In the genomic region with DNA sequence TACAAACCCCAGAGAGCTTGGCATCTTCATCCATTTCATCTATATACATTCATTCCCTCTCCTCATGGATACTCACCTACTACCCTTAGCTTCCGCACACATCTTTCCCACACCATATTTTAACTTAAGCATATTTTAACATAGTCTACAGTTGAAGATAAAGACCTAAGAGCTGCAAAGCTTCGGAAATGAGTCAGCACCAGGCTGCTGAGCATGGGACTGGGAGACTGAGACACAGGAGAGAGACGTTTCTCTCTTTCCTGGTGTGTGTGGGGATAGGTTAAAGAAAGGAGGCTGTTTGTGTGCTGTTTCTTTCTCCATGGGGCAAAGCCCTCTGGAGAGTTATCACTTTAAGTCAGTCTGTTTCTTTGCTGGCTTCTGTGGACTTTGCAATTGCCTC, we compare ENCODE assay signal across 10 mouse cellular contexts.
DNase-seq lines count a peak whose midpoint lies in the region; ATAC-seq and TF ChIP-seq lines count a peak whose summit lies in the region.
"Had no signal": no experiment of that assay in that cellular context is flagged by ENCODE, and none has a peak within 500 bp of the region (broad histone marks: within the 10 kb centered on the region; RNA-seq: fewer than 3 reads in every experiment).

No protein-coding gene starts in this region.

- no peaks in the 10 kb centered on the region for H3K9me3 ChIP-seq in forebrain, embryonic 10.5 days
- no peaks in the 10 kb centered on the region for H3K9me3 ChIP-seq in forebrain, postnatal 0 days (ENCODE audit: low read length)
- H3K9me3 ChIP-seq in kidney, embryonic 16.5 days (ENCODE audit: low read length): no peaks in the 10 kb centered on the region
- H3K9me3 ChIP-seq in forebrain, embryonic 13.5 days (replicated peaks): no peaks in the 10 kb centered on the region
- H3K9me3 ChIP-seq in limb, embryonic 15.5 days: no peaks in the 10 kb centered on the region

- H3K4me3 ChIP-seq in forebrain, embryonic 10.5 days: no peak overlapping the region
- H3K4me3 ChIP-seq in forebrain, postnatal 0 days (ENCODE audit: low read depth, low read length): no peak overlapping the region
- H3K4me3 ChIP-seq in kidney, embryonic 16.5 days (ENCODE audit: low read length): no peak overlapping the region
- no peak overlapping the region for H3K4me3 ChIP-seq in forebrain, embryonic 13.5 days
- H3K4me3 ChIP-seq in limb, embryonic 15.5 days: no peak overlapping the region

- intact Hi-C loops in gastrocnemius, postnatal 14 days (cut with DNase I; ENCODE audit: low total_unique reads): no loop called here

- 84% methylated on average over 3 of the region's 3 CpGs for WGBS in forebrain, embryonic 10.5 days
- WGBS in forebrain, postnatal 0 days: 61% methylated on average over 3 of the region's 3 CpGs
- WGBS in kidney, embryonic 16.5 days: 69% methylated on average over 3 of the region's 3 CpGs
- WGBS in forebrain, embryonic 13.5 days: 80% methylated on average over 3 of the region's 3 CpGs
- 51% methylated on average over 3 of the region's 3 CpGs for WGBS in limb, embryonic 15.5 days

- no peak for ATAC-seq in forebrain, postnatal 0 days
- ATAC-seq in kidney, embryonic 16.5 days (ENCODE audit: low FRiP score, low TSS enrichment): no peak
- ATAC-seq in forebrain, embryonic 13.5 days: no peak
- no peak for ATAC-seq in limb, embryonic 15.5 days (ENCODE audit: insufficient number of reproducible peaks, low FRiP score, low TSS enrichment, low read depth)

- H3K27me3 ChIP-seq in forebrain, embryonic 10.5 days (ENCODE audit: poor library complexity, severe bottlenecking): no peaks in the 10 kb centered on the region
- no peaks in the 10 kb centered on the region for H3K27me3 ChIP-seq in forebrain, postnatal 0 days (ENCODE audit: insufficient read depth, low read length)
- no peaks in the 10 kb centered on the region for H3K27me3 ChIP-seq in kidney, embryonic 16.5 days (ENCODE audit: insufficient read depth, low read length)
- no peaks in the 10 kb centered on the region for H3K27me3 ChIP-seq in forebrain, embryonic 13.5 days
- H3K27me3 ChIP-seq in limb, embryonic 15.5 days: no peaks in the 10 kb centered on the region

- no peaks in the 10 kb centered on the region for H3K36me3 ChIP-seq in forebrain, embryonic 10.5 days (replicated peaks)
- no peaks in the 10 kb centered on the region for H3K36me3 ChIP-seq in forebrain, postnatal 0 days (ENCODE audit: insufficient read depth)
- H3K36me3 ChIP-seq in kidney, embryonic 16.5 days (ENCODE audit: insufficient read depth, low read length): no peaks in the 10 kb centered on the region
- no peaks in the 10 kb centered on the region for H3K36me3 ChIP-seq in forebrain, embryonic 13.5 days (ENCODE audit: poor library complexity, severe bottlenecking)
- no peaks in the 10 kb centered on the region for H3K36me3 ChIP-seq in limb, embryonic 15.5 days

- H3K4me1 ChIP-seq in forebrain, embryonic 10.5 days: peaks cover 26% of the 10 kb centered on the region
- H3K4me1 ChIP-seq in forebrain, postnatal 0 days (ENCODE audit: insufficient read depth): peaks cover 21% of the 10 kb centered on the region
- peaks cover 22% of the 10 kb centered on the region for H3K4me1 ChIP-seq in kidney, embryonic 16.5 days (ENCODE audit: insufficient read depth, low read length)
- H3K4me1 ChIP-seq in forebrain, embryonic 13.5 days: peaks cover 42% of the 10 kb centered on the region
- H3K4me1 ChIP-seq in limb, embryonic 15.5 days: peaks cover 39% of the 10 kb centered on the region

- no peak for TF ChIP-seq CTCF in forebrain, postnatal 0 days (IDR thresholded peaks at IDR 0.05; ENCODE audit: low read depth)

- H3K9ac ChIP-seq in forebrain, postnatal 0 days: no peak overlapping the region
- H3K9ac ChIP-seq in kidney, embryonic 16.5 days (replicated peaks; ENCODE audit: low read length): 0 out of 2 replicates have a peak overlapping the region, but pooled peaks have one; percentile 1
- H3K9ac ChIP-seq in forebrain, embryonic 13.5 days: no peak overlapping the region
- no peak overlapping the region for H3K9ac ChIP-seq in limb, embryonic 15.5 days

- H3K27ac ChIP-seq in forebrain, embryonic 10.5 days: peak overlapping the region; percentile 80
- no peak overlapping the region for H3K27ac ChIP-seq in forebrain, postnatal 0 days (ENCODE audit: low read depth, low read length)
- peak overlapping the region; percentile 70 for H3K27ac ChIP-seq in kidney, embryonic 16.5 days (ENCODE audit: low read length)
- peak overlapping the region; percentile 88 for H3K27ac ChIP-seq in forebrain, embryonic 13.5 days
- peak overlapping the region; percentile 86 for H3K27ac ChIP-seq in limb, embryonic 15.5 days

- no peak overlapping the region for H3K4me2 ChIP-seq in forebrain, postnatal 0 days (ENCODE audit: low read depth)
- no peak overlapping the region for H3K4me2 ChIP-seq in kidney, embryonic 16.5 days (replicated peaks; ENCODE audit: low read depth, low read length)
- no peak overlapping the region for H3K4me2 ChIP-seq in forebrain, embryonic 13.5 days
- H3K4me2 ChIP-seq in limb, embryonic 15.5 days: no peak overlapping the region

- no peak for DNase-seq in forebrain, embryonic 10.5 days (ENCODE audit: extremely low spot score, low spot score)
- DNase-seq in forebrain, postnatal 0 days: no peak
- no peak for DNase-seq in kidney, postnatal 36 days
- DNase-seq in thymus, postnatal 14 days: no peak
- DNase-seq in gastrocnemius, postnatal 14 days: no peak
- DNase-seq: adrenal gland, postnatal 14 days; cerebellum, adult 18-20 months had no signal
